ENCODE assay signal across 10 mouse cellular contexts in genomic region chr4:62833944-62834343, GRCm38 (mm10).
DNase-seq lines count a peak whose midpoint lies in the region; ATAC-seq and TF ChIP-seq lines count a peak whose summit lies in the region.
"Had no signal": no experiment of that assay in that cellular context is flagged by ENCODE, and none has a peak within 500 bp of the region (broad histone marks: within the 10 kb centered on the region; RNA-seq: fewer than 3 reads in every experiment).

No protein-coding gene starts in this region.

- H3K27ac ChIP-seq in heart, embryonic 10.5 days, result no peak overlapping the region
- no peak overlapping the region for H3K27ac ChIP-seq in intestine, embryonic 16.5 days (ENCODE audit: low read length)
- H3K27ac ChIP-seq in limb, embryonic 14.5 days (replicated peaks; ENCODE audit: low read depth, low read length), result no peak overlapping the region

- peak; percentile 75 for DNase-seq in heart, embryonic 10.5 days (ENCODE audit: low spot score)
- no peak for DNase-seq in heart, adult 9 months (ENCODE audit: low spot score in 2 of 2)
- peak; percentile 27 for DNase-seq in Muller cell, postnatal 12 days (ENCODE audit: inconsistent ontology term)
- peak; percentile 37 for DNase-seq in embryo, embryonic 11 days
- DNase-seq in limb, embryonic 14.5 days (ENCODE audit: low spot score), result peak; percentile 57
- peak; percentile 49 for DNase-seq in right cerebral cortex, postnatal 14 days
- DNase-seq in natural killer cell, adult 2 months (ENCODE audit: low spot score in 2 of 2), result no peak

- WGBS in heart, embryonic 10.5 days, result 27% methylated on average over 7 of the region's 7 CpGs
- 23% methylated on average over 7 of the region's 7 CpGs for WGBS in intestine, embryonic 16.5 days
- 10% methylated on average over 7 of the region's 7 CpGs for WGBS in limb, embryonic 14.5 days

- H3K36me3 ChIP-seq in heart, embryonic 10.5 days, result no peaks in the 10 kb centered on the region
- H3K36me3 ChIP-seq in intestine, embryonic 16.5 days (ENCODE audit: control insufficient read depth, insufficient read depth, low read length), result no peaks in the 10 kb centered on the region
- no peaks in the 10 kb centered on the region for H3K36me3 ChIP-seq in limb, embryonic 14.5 days (ENCODE audit: control insufficient read depth, insufficient read depth, low read length)
- H3K36me3 ChIP-seq: G1E had no signal

- H3K4me3 ChIP-seq in heart, embryonic 10.5 days, result no peak overlapping the region
- H3K4me3 ChIP-seq in intestine, embryonic 16.5 days (ENCODE audit: low read length), result no peak overlapping the region
- H3K4me3 ChIP-seq in limb, embryonic 14.5 days (replicated peaks; ENCODE audit: low read length), result no peak overlapping the region
- H3K4me3 ChIP-seq: erythroblast, embryonic 14.5 days had no signal

- H3K4me1 ChIP-seq in heart, embryonic 10.5 days, result peaks cover 4% of the 10 kb centered on the region; the same call in 1 of the 2 replicates
- 0 out of 2 replicates have a peak, but pooled peaks cover 3% of the 10 kb centered on the region for H3K4me1 ChIP-seq in intestine, embryonic 16.5 days (ENCODE audit: control insufficient read depth, insufficient read depth, low read length)
- peaks cover 5% of the 10 kb centered on the region; the same call in 1 of the 2 replicates for H3K4me1 ChIP-seq in limb, embryonic 14.5 days (ENCODE audit: control insufficient read depth, insufficient read depth, low read length)

- no peak for TF ChIP-seq POLR2A in limb, embryonic 14.5 days (IDR thresholded peaks at IDR 0.05; ENCODE audit: borderline replicate concordance, extremely low read depth, insufficient read depth, insufficient read length)

- H3K4me2 ChIP-seq in intestine, embryonic 16.5 days (ENCODE audit: low read depth, low read length), result no peak overlapping the region
- H3K4me2 ChIP-seq in limb, embryonic 14.5 days (replicated peaks; ENCODE audit: low read depth, low read length, severe bottlenecking), result no peak overlapping the region

- H3K9me3 ChIP-seq in heart, embryonic 10.5 days, result no peaks in the 10 kb centered on the region
- H3K9me3 ChIP-seq in intestine, embryonic 16.5 days (ENCODE audit: control insufficient read depth, low read length), result no peaks in the 10 kb centered on the region
- no peaks in the 10 kb centered on the region for H3K9me3 ChIP-seq in limb, embryonic 14.5 days (ENCODE audit: control insufficient read depth, low read length)

- no peak overlapping the region for H3K9ac ChIP-seq in intestine, embryonic 16.5 days (ENCODE audit: low read depth, low read length)
- H3K9ac ChIP-seq in limb, embryonic 14.5 days (ENCODE audit: low read depth, low read length, severe bottlenecking), result no peak overlapping the region

- no peaks in the 10 kb centered on the region for H3K27me3 ChIP-seq in heart, embryonic 10.5 days (ENCODE audit: insufficient read depth, poor library complexity, severe bottlenecking)
- no peaks in the 10 kb centered on the region for H3K27me3 ChIP-seq in intestine, embryonic 16.5 days (replicated peaks; ENCODE audit: control insufficient read depth, insufficient read depth, low read length)
- H3K27me3 ChIP-seq in limb, embryonic 14.5 days (ENCODE audit: control insufficient read depth, insufficient read depth, low read length), result no peaks in the 10 kb centered on the region

- 0 out of 2 replicates have a peak, but pooled peaks have one; percentile 36 for ATAC-seq in intestine, embryonic 16.5 days
- ATAC-seq in limb, embryonic 14.5 days (ENCODE audit: low FRiP score, low read depth), result 0 out of 2 replicates have a peak, but pooled peaks have one; percentile 30

Comparison
In these comparisons a context has a peak if more than half of its experiments do, and no peak if none do; other contexts are left out.
1. DNase-seq: peak in heart, embryonic 10.5 days (single experiment), Muller cell, postnatal 12 days (single experiment), embryo, embryonic 11 days (single experiment), limb, embryonic 14.5 days (single experiment) and right cerebral cortex, postnatal 14 days (single experiment); none in heart, adult 9 months (0 of 2) and natural killer cell, adult 2 months (0 of 2).